Mouse (Mus musculus): Measurements from ENCODE around the gene Rpl6. TPM values are rescaled to one million over a fixed set of nuclear protein-coding genes. Genes with fewer than 3 reads are reported as not detected.

Rpl6 gene
- polyA plus RNA-seq, 1 experiment from 2014 or later = 373 TPM

GRCm38 (mm10) chr5:121190836-121191583, 13.3 kb upstream of the Rpl6 start, which contains the start of gene Ptpn11:
TSS of gene Ptpn11 (minus strand) at chr5:121191397.
- WGBS = 3% methylated on average over 39 of the region's 98 CpGs
- peak within 1 kb of the TSS; percentile 90 for H3K27ac ChIP-seq (ENCODE audit: low read length)
- DNase-seq (ENCODE audit: low spot score) (peak; percentile 93), ATAC-seq (peak; percentile 97)
- no peak for TF ChIP-seq EP300 (IDR thresholded peaks at IDR 0.05)
- TF ChIP-seq CTCF (IDR thresholded peaks at IDR 0.05) = peak; percentile 38
- H3K4me2 ChIP-seq (replicated peaks; ENCODE audit: low read depth, low read length) = peak within 1 kb of the TSS; percentile 58
- no peaks in the 10 kb centered on the region for H3K27me3 ChIP-seq (replicated peaks; ENCODE audit: insufficient read depth, low read length)
- peaks cover 8% of the 10 kb centered on the region; the same call in 1 of the 2 replicates for H3K4me1 ChIP-seq (ENCODE audit: insufficient read depth, low read depth, low read length)
- no peaks in the 10 kb centered on the region for H3K9me3 ChIP-seq (ENCODE audit: low read length)
- H3K9ac ChIP-seq (replicated peaks; ENCODE audit: low read depth) = peak within 1 kb of the TSS; percentile 94
- peak within 1 kb of the TSS; percentile 98 for H3K4me3 ChIP-seq (ENCODE audit: low read depth, low read length)
- no peaks in the 10 kb centered on the region for H3K36me3 ChIP-seq (ENCODE audit: insufficient read depth, low read length)

GRCm38 (mm10) chr5:121191584-121191906, 12.7 kb upstream of the Rpl6 start:
- Histone ChIP-seq H3K4me2 (replicated peaks; ENCODE audit: low read depth, low read length) (peak overlapping the region; percentile 58), H3K9me3 (ENCODE audit: low read length) (no peaks in the 10 kb centered on the region), H3K4me3 (ENCODE audit: low read depth, low read length) (peak overlapping the region; percentile 98), H3K27me3 (replicated peaks; ENCODE audit: insufficient read depth, low read length) (no peaks in the 10 kb centered on the region), H3K27ac (ENCODE audit: low read length) (peak overlapping the region; percentile 90), H3K9ac (replicated peaks; ENCODE audit: low read depth) (peak overlapping the region; percentile 94), H3K4me1 (ENCODE audit: insufficient read depth, low read depth, low read length) (peaks cover 8% of the 10 kb centered on the region; the same call in 1 of the 2 replicates), H3K36me3 (ENCODE audit: insufficient read depth, low read length) (no peaks in the 10 kb centered on the region)
- no peak for DNase-seq (ENCODE audit: low spot score)
- TF ChIP-seq CTCF (IDR thresholded peaks at IDR 0.05) (0 out of 2 replicates have a peak, but pooled peaks have one; percentile 5), EP300 (IDR thresholded peaks at IDR 0.05) (no peak)
- 8% methylated on average over 17 of the region's 17 CpGs for WGBS
- peak; percentile 10 for ATAC-seq

GRCm38 (mm10) chr5:121194173-121194572, 10.1 kb upstream of the Rpl6 start:
- ATAC-seq (no peak), DNase-seq (ENCODE audit: low spot score) (no peak)
- no peak overlapping the region for H3K4me3 ChIP-seq (ENCODE audit: low read depth, low read length)
- no peak for TF ChIP-seq CTCF (IDR thresholded peaks at IDR 0.05)
- TF ChIP-seq EP300 (IDR thresholded peaks at IDR 0.05) = no peak
- H3K9ac ChIP-seq (replicated peaks; ENCODE audit: low read depth) = no peak overlapping the region
- WGBS = 25% methylated on average over 1 of the region's 1 CpGs
- peaks cover 5% of the 10 kb centered on the region; the same call in 1 of the 2 replicates for H3K4me1 ChIP-seq (ENCODE audit: insufficient read depth, low read depth, low read length)
- H3K4me2 ChIP-seq (replicated peaks; ENCODE audit: low read depth, low read length) = no peak overlapping the region
- no peaks in the 10 kb centered on the region for H3K27me3 ChIP-seq (replicated peaks; ENCODE audit: insufficient read depth, low read length)
- no peaks in the 10 kb centered on the region for H3K9me3 ChIP-seq (ENCODE audit: low read length)
- no peak overlapping the region for H3K27ac ChIP-seq (ENCODE audit: low read length)
- no peaks in the 10 kb centered on the region for H3K36me3 ChIP-seq (ENCODE audit: insufficient read depth, low read length)

GRCm38 (mm10) chr5:121196764-121197163, 7.5 kb upstream of the Rpl6 start:
- TF ChIP-seq EP300 (IDR thresholded peaks at IDR 0.05) (no peak), CTCF (IDR thresholded peaks at IDR 0.05) (no peak)
- 26% methylated on average over 5 of the region's 5 CpGs for WGBS
- no peak overlapping the region for H3K4me2 ChIP-seq (replicated peaks; ENCODE audit: low read depth, low read length)
- H3K27ac ChIP-seq (ENCODE audit: low read length) = no peak overlapping the region
- no peak overlapping the region for H3K4me3 ChIP-seq (ENCODE audit: low read depth, low read length)
- H3K9me3 ChIP-seq (ENCODE audit: low read length) = no peaks in the 10 kb centered on the region
- no peaks in the 10 kb centered on the region for H3K27me3 ChIP-seq (replicated peaks; ENCODE audit: insufficient read depth, low read length)
- H3K36me3 ChIP-seq (ENCODE audit: insufficient read depth, low read length) = no peaks in the 10 kb centered on the region
- DNase-seq (ENCODE audit: low spot score) (no peak), ATAC-seq (no peak)
- H3K4me1 ChIP-seq (ENCODE audit: insufficient read depth, low read depth, low read length) = peaks cover under 1% of the 10 kb centered on the region; the same call in 1 of the 2 replicates
- no peak overlapping the region for H3K9ac ChIP-seq (replicated peaks; ENCODE audit: low read depth)

- H3K27ac ChIP-seq (ENCODE audit: low read length) = no peak overlapping the region
- no peaks in the 10 kb centered on the region for H3K27me3 ChIP-seq (replicated peaks; ENCODE audit: insufficient read depth, low read length)
- no peak for ATAC-seq
- H3K9ac ChIP-seq (replicated peaks; ENCODE audit: low read depth) = no peak overlapping the region
- no peaks in the 10 kb centered on the region for H3K9me3 ChIP-seq (ENCODE audit: low read length)
- DNase-seq (ENCODE audit: low spot score) = no peak
- no peak overlapping the region for H3K4me2 ChIP-seq (replicated peaks; ENCODE audit: low read depth, low read length)
- H3K4me3 ChIP-seq (ENCODE audit: low read depth, low read length) = no peak overlapping the region
- TF ChIP-seq EP300 (IDR thresholded peaks at IDR 0.05) = no peak
- no peak for TF ChIP-seq CTCF (IDR thresholded peaks at IDR 0.05)
- no peaks in the 10 kb centered on the region for H3K36me3 ChIP-seq (ENCODE audit: insufficient read depth, low read length)
- WGBS = 77% methylated on average over 2 of the region's 2 CpGs
- H3K4me1 ChIP-seq (ENCODE audit: insufficient read depth, low read depth, low read length) = no peaks in the 10 kb centered on the region
These were observed 6.9 kb upstream of the Rpl6 start for GRCm38 (mm10) chr5:121197337-121197736.

- no peak overlapping the region for H3K27ac ChIP-seq (ENCODE audit: low read length)
- WGBS = 75% methylated on average over 5 of the region's 5 CpGs
- H3K9me3 ChIP-seq (ENCODE audit: low read length) = no peaks in the 10 kb centered on the region
- H3K4me3 ChIP-seq (ENCODE audit: low read depth, low read length) = no peak overlapping the region
- H3K9ac ChIP-seq (replicated peaks; ENCODE audit: low read depth) = no peak overlapping the region
- H3K4me1 ChIP-seq (ENCODE audit: insufficient read depth, low read depth, low read length) = no peaks in the 10 kb centered on the region
- TF ChIP-seq CTCF (IDR thresholded peaks at IDR 0.05) = no peak
- TF ChIP-seq EP300 (IDR thresholded peaks at IDR 0.05) = no peak
- no peaks in the 10 kb centered on the region for H3K27me3 ChIP-seq (replicated peaks; ENCODE audit: insufficient read depth, low read length)
- no peaks in the 10 kb centered on the region for H3K36me3 ChIP-seq (ENCODE audit: insufficient read depth, low read length)
- no peak overlapping the region for H3K4me2 ChIP-seq (replicated peaks; ENCODE audit: low read depth, low read length)
- ATAC-seq (no peak), DNase-seq (ENCODE audit: low spot score) (no peak)
These were observed 5.9 kb upstream of the Rpl6 start for GRCm38 (mm10) chr5:121198376-121198775.
